Mouse (Mus musculus) embryonic fibroblast, embryonic 13.5 days (primary cell): ENCODE results near the gene Nudcd3.

Experiments used
- CTCF ChIP-seq: IDR thresholded peaks from 2 replicates; pipeline ENCODE4 v1.5.1; 2011; ENCODE audit warnings: mild to moderate bottlenecking, control low read depth, low read length, moderate library complexity, borderline replicate concordance; ENCODE audit not compliant: insufficient read depth
- POLR2A ChIP-seq: IDR thresholded peaks from 2 replicates; pipeline ENCODE4 v1.6.1; 2011; ENCODE audit warnings: low read depth, mild to moderate bottlenecking, control low read depth, low read length, moderate library complexity

DNA sequence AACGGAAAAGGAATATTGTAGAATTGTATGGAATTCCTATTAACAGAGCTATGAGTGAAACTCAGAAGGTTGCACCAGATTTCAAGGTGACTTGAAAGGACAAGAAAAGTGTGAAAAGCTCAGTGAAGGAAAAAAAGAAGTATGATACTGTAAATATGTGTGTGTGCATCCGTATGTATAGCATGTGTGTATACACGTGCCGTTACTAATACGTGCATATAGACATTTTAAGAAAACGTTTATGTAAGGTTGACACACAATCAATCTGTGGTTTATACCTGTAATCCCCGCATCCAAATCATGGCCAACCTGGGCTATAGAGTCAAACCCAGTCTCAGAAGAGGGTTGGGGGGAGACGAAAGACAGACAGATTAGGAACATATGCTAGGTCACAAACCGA is 355 bp upstream of the Nudcd3 start:
- TF ChIP-seq CTCF (no peak), POLR2A (no peak)
